Mouse (Mus musculus) bone marrow macrophage, adult 2 months (primary cell): Measurements from ENCODE around the gene Rgs9.

Experiments used
- CTCF ChIP-seq: IDR thresholded peaks from 2 replicates; pipeline ENCODE4 v1.5.1; 2012; ENCODE audit warnings: low read depth, mild to moderate bottlenecking, low read length, moderate library complexity
- POLR2A ChIP-seq: IDR thresholded peaks from 2 replicates; pipeline ENCODE4 v1.6.1; 2012; ENCODE audit warnings: mild to moderate bottlenecking, low read depth, low read length, borderline replicate concordance

DNA sequence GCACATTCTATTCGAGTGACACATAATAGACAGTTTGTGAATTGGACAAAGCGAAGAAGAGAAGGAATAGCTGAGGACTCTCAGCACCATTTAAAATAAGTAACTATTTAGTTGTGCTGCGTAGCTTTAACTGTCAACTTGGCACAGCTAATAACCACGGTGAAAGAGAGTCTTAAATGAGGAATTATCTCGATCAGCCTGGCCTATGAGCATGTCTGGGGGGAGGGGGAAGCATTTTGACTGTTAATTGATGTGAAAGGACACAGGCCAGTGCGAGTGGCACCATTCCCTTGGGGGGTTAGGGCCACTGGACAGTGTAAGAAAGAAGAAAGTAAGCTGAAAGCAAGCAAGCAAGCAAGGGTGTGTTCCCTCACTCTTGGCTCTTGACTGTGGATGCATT is 38.0 kb upstream of the Rgs9 start:
- TF ChIP-seq CTCF = no peak
- no peak for TF ChIP-seq POLR2A
